Mouse (Mus musculus): Measurements from ENCODE around the gene Wdr20.

The Wdr20 gene

DNA sequence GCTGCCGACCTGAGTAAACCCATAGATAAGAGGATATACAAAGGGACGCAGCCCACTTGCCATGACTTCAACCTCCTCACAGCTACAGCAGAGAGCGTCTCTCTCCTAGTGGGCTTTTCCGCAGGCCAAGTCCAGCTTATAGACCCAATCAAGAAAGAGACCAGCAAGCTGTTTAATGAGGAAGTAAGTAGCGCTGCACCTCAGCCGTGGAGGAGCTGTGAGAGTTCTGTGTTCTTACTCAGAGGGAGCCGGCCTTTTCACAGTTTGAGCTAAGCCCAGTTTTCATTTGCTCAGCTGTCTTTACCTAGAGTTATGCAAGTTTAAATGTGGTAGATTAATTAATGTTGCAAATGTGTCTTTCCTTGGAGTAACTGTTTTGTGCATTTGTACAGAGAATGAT, 41.6 kb downstream of the Wdr20 start:
- no peak for DNase-seq (ENCODE audit: low read depth)

DNA sequence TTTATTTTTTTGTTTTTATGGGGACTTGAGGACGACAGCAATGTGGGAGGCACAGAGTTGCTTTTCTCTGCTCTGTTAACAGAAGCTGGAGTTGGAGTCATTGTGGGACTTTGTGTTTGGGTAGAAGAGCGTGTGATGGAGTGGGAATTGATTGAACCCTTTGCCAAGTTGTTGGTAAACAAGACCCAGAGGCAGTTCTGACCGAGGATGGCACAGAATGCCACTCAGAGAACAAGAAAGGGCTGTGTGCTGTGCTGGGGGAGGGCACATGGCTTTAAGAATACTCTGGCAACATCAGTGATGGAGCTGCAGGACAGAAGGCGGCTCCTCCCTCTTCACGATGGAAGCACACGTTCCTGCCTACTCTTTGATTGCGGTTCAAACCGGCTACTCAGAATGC, 43.4 kb downstream of the Wdr20 start:
- DNase-seq (ENCODE audit: low read depth): no peak

DNA sequence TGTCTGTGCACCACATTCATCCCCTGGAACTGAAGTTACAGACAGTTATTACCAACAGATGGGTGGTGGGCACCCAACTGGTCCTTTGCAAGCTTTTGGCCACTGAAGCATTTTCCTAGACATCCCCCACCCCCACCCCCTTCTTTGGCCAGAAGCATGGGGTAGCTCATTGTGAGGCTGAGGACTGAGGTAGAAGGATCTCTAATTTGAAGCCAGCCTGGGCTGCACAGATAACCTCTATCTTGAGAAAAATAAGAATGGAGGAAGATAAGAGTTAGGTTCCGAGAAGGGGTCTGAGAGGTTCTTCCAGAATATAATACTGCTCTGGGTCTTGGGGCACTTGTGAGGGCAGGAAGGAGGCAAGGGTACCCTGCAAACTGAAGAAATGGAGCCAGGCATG, 44.5 kb downstream of the Wdr20 start:
- no peak for DNase-seq (ENCODE audit: low read depth)

DNA sequence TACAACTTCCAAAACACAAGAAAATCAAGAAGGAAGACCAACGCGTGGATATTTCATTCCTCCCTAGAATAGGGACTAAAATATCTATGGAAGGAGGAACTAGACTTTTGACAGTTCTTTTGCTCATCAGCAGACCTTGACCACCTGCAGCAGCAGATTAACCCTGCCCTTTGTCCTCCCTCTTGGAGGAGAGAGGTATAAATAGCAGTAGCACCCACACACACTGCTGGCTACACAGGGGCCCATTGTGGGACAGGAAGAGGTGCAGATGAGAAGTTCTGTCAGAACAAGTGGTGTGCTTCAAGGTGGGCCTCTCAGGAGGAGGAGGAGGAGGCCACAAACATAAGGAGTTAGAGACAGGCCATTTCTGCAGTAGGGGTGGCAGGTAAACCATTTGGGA, 46.5 kb downstream of the Wdr20 start:
- DNase-seq (ENCODE audit: low read depth): no peak

DNA sequence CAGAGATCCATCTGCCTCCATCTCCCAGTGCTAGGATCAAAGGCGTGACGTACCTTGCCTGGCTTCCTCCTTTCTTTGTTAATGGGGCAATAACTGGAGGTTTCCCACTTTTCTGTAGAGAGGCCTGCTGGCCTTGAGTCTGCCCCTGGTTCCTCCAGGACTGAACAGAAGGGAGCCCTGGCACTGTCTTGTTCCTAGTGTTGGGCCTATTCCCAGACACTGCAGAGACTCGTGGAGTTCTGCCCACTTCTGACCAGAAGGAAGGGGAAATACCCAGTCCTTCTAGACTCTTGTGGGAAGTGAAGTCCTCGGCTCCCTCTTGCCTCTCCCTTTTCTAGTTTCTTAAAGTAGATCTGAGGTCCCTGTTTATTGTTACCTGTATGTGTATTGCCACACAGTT, 48.5 kb downstream of the Wdr20 start:
- no peak for DNase-seq (ENCODE audit: low read depth)

DNA sequence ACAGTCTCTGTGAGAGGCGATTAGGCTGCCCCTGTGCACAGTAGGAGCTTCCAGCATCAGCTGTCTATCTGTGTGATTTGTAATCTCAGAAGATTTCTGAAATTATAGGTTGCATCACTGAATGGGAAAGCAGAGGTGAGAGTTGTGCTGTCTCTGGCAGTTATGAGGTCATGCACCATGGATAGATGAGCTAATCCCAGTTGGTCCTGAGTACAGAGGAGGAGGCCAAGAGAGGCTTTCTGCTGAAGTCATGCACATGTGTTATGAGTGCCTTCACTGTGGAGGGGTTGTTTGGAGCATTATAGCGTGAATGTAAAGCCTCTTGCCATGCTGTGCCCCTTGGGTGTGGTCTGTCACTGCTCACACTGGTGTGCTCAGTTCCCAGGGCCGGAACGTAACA, 52.8 kb downstream of the Wdr20 start:
- no peak for DNase-seq (ENCODE audit: low read depth)

DNA sequence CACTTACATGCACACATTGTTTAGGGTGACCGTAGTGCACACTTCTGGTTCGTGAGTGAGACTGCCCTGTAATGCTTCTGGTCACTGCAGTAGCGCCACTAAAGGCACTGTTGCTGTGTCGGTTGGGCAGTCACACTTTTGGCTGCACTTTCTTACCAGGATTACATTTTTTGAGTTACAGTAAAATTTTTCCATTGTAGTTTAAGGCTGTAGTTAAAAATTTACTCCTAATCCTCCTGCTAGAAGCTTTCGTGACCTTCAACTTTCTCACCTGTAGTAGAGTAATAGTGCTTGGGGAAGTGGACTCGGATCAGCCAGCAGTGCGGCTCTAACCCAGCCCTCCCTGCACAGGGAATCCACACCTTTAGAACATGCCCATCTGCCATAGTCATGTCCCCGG, 53.3 kb downstream of the Wdr20 start:
- DNase-seq (ENCODE audit: low read depth): no peak

DNA sequence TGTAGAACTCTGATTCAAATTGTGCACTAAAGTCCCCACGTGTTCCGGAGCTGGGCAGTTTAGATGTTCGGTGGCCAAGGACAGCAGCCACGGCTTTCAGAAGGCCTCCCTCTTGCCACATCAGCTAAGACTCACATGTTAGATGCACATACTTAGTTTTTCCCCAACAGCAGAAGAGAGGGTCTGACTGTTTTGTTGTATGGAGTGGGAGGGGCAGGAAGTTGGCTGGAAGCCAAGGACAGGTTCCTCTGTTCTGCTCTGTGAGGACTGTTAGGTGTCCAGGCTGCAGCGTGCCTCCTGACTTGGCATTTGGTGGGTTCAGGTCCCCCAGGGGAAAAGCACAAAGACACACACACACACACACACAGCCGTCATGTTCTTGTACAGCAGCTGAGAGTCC, 57.3 kb downstream of the Wdr20 start:
- no peak for DNase-seq (ENCODE audit: low read depth)

DNA sequence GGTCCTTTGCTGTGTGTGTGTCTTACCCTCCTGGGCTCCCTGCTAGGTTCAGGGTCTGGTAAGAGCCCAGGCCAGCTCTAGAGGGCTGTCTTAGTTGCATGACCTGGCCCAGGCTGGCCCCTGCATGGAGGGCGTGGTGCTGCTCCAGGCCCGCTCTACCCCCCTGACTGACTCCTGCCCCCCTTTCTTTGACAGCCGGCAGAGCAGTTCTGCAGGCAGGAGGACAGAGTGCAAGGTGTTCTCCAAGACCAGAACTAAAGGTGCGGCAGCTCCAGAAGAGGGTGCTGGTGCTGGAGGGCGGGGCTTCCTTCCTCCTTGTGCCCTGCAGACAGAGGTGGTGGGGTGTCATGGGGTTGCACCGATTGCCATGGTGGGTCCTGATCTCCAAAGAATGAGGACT, 59.0 kb downstream of the Wdr20 start:
- no peak for DNase-seq (ENCODE audit: low read depth)

DNA sequence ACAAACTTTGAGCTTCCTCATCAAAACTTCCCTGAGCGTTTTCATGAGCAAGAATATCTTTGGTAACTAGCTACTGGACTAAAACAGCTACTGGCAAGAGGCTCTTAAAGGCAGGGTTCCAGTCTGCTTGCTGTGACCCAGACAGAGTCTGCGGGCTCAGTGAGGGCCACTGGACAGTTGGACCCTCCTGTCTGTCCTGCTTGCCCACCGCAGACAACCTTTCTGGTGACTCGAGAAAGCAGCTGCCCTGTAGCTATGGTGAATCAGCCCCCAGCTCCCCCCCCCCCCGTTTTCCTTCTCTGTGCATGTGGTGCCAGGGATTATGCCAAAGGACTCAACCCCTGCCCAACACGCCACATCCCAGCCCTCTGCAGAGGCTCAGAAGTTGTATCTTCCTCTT, 59.5 kb downstream of the Wdr20 start:
- no peak for DNase-seq (ENCODE audit: low read depth)

DNA sequence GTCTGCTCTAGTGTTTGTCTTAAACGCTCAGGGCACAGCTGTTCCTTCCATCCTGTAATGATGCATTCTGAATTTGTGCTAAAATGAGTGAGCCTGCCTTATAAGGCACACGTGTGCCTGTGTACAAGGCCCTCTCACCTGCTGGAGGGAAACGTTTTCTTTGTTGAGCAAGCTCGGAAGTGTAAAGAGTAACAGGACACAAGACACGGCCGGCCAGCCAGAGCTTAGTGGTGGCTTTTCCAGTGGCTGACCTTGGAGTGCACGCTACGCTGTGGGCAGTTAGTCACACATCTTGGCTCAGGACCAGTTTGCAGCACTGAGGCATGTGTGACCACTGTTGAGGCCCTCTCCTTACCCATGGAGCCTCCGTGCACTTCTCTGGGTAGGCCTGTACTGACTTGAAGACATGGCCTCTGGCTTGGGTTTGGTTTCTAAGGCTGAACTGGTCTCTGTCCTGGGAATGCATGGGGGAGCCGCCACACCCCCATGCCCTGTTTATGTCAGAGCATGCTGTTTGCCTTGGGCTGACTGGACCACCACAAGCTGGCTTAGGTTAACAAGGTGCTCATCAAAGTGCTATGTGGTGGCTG, 60.2 kb downstream of the Wdr20 start:
- peak; percentile 49 for DNase-seq (ENCODE audit: low read depth)

DNA sequence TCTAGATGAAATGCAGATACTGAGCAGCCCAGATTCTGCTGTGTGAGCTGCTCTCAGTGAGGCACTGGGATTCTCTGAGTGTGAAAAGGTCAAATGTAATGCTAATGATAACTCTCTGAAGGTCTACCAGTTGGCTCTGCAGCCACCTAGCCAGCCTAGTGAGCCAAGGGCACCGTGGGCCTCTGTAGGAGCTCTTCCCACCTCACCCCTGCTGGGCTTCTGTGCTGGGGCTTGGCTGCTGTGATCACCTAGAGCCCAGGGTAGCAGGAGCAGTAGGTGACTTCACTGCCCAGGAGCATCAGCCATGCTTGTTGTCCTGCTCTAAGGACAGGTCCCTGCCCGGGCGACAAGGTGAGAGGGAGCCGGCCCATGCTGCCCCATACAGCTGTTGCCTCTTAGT, 61.5 kb downstream of the Wdr20 start:
- DNase-seq (ENCODE audit: low read depth): no peak

DNA sequence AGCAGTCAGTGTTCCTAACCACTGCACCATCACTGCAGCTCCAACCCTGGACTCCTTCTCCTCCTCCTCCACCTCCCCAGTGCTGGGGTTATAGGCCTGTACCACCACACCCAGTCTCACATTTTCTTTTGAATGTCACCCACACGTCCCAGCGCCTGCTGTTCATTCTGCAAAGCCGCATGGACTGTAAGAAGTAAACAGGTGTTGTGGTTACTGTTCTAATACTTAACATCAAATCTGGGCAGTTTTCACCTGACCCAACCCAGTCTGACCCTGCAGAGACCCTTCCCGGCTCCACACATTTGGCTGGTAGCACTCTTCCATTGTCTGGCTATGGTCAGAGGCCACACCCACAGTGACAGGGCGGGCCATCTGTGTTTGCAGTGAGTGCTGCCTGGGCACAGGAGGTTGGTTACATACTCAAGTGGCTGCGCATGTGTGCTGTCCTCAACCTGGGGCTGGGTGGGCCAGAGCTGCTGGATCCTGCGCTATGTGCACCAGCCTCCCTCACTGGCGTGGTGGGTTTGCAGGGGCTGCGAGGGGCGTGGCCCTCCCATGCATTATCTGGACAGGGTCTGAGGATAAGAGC, 64.2 kb downstream of the Wdr20 start:
- DNase-seq (ENCODE audit: low read depth): no peak

DNA sequence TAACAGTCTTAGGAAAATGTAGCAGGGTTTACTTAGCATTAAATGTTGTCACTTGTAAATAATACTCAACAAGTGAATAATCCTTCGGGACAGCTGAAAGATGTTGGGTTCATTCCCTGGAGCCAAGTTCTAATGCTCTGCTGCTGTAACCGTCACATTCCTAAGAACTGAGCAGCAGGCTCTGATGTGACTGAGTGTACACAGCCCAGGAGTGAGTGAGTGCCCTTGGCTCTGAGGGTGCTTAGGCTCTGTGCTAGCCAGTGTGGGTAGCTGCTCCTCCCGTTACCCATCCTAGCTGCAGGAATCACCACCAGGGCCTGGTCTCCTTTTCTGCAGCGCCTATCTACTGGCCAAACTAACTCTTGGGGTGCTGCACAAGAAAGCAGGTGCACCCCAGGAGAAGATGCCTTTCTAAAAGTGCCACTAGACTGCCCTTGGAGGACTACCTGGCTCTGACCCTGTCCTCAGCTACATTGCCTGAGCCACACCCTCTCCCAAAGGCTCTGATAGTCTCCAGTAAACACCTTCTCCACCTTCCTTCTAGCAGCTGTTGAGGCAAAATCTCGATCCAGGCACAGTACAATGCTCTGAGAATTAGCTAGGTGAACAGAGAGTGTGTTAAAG, 65.0 kb downstream of the Wdr20 start:
- DNase-seq (ENCODE audit: low read depth): no peak

DNA sequence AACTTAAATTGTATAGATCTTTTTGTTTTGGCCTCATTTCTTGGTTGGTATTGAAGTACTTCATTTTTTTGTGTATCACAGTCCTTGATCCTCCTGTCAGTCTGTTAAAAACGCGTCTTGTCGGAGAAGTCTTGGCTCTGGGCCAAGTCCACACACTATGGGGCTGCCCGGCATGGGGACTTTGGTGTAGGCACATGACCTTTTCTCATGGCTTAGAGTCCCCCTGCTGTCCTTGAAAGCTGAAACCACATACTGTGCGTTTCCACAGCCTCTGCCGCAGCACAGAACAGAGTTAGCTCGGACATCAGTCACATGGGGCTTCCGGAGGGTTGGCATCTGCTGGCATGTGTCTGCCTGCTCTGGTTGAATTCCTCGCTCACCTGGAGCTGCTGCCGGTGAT, 66.5 kb downstream of the Wdr20 start:
- DNase-seq (ENCODE audit: low read depth): no peak

DNA sequence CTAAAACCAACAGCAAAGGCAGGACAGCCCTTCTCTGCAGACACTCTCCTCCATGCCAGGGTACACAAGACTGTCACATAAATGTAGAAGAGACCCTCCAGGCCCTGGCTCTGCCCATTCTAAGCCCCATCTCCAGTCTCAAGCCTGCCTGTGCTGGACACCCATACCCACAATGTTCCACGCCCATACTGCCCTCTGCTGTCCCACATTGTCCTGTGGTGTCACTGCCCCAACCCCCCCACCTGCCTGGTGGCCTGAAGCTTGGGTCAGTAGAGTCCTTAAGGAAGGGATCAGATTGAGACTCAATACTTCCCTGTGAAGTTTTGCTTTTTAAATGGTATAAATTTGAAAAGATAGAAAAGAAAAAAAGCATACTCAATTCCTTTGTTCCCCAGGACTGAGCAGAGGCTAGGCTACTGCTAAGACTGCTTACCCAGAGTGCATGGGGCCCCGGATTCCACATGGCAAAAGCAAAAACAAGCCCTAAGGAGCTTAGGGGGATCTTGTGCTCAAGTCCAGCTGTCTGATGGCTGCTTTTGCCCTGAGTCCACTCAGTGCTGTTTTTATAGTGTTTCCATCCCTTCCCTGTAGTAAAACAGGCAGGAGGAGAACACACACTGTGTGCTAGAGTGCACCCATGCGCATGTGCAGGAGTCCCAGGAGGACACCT, 68.7 kb downstream of the Wdr20 start:
- DNase-seq (ENCODE audit: low read depth): no peak

DNA sequence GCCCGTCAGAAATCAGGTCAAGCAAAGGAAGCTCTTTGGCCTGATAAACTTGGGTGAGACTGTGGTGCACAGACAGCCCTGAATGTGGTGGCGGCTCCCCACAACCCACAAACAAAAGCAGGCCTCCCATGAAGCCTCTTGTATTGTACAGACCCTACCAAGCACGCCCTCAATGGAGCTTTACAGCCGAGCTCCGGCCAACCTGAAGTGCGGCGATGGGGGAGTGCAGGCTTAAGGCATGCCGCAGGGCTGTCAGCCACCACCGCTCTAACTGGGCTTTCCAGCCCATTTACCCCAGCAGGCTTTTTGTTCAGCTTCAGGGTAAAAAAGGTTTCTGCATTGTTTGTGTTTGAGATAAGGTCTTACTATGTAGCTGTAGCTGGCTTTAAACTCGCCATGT, 70.7 kb downstream of the Wdr20 start:
- DNase-seq (ENCODE audit: low read depth): no peak

DNA sequence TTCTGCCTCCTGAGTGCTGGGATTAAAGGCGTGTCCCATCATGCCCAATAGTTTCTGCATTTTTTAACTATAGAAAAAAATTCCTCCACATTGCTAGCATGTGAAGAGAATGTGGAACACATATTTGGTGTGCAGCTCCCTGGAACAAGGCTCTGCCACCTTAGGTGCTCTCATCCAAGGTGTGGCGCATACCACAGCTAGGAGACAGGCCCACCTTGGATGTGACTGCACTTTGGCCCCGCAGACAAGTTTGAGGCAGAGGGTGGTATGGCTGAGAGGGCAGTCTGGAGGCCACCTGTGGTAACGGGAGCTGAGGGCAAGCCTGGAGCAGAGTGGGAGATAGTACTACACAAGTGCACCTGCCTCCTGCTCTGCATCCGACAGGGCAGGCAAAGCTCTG, 71.1 kb downstream of the Wdr20 start:
- no peak for DNase-seq (ENCODE audit: low read depth)

DNA sequence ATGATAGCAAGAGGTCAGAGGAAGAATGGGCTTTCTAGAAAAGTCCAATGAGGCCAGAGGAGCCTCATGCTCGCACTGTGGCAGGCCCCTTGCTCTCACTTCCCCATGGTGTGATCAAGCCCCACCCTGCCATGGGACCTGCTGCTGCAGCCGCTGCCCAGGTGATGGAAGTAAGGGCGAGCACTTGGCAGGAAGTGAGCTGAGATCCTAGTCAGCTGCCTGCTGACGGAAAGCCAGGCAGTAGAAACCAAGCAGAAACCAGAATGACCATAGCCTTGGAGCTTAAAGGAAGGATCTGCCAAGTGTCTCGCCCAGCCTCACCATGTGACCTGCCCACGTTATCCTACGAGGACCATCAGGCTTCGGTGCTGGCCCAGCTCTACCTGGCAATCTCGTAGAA, 75.4 kb downstream of the Wdr20 start:
- DNase-seq (ENCODE audit: low read depth): no peak

DNA sequence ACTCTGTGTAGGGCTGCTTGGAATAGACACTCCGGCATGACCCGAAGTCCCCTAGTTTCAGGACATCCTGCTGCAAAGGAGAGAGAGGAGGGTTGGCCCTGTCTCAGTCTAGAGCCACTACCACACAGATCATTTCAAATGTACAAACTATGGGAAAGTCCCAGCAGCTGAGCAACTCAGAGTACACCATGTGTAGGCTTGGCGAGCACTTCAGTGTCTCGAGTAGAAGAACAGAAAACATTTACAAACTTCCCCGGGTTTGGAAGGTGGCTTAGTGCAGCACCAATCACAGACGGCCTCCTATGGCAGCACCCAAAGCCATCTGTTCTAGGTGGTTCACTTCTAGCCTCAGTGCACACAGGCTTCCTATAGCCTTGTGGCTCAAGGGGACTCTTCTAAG, 75.9 kb downstream of the Wdr20 start:
- no peak for DNase-seq (ENCODE audit: low read depth)

DNA sequence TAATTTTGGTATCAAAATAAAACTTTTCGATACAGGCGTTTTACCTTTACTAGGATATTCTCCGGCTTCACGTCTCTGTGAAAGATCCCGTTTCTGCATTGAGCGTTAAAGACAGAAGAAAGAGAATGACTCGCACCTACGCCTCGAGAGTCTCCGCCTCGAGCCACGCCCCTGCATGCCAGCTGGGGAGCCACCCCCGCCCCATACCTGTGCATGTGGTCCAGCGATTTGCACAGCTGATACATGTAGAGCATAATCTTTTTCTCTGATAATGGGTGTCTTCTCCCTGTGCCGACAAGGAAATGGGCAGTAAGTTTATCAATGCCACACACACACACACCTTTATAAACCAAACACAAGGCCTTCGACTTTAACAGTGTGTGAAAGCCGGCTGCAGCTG, 77.2 kb downstream of the Wdr20 start:
- DNase-seq (ENCODE audit: low read depth): no peak

DNA sequence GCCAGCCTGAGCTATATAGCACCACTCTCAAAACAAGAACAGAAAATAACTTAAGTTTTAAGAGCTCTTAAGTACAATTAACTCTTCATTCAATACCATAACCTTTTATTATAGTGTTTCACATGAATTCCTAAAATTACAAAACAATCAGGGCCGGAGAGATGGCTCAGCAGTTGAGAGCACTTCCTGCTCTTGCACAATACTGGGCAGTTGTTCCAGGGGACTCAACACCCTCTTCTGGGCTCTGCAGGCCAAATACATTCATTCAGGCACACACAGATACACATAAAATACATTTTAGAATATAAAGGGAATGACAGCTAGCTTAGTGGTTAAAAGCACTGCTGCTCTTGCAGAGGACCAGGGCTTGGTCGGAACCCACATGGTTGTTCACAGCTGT, 79.1 kb downstream of the Wdr20 start:
- DNase-seq (ENCODE audit: low read depth): no peak

DNA sequence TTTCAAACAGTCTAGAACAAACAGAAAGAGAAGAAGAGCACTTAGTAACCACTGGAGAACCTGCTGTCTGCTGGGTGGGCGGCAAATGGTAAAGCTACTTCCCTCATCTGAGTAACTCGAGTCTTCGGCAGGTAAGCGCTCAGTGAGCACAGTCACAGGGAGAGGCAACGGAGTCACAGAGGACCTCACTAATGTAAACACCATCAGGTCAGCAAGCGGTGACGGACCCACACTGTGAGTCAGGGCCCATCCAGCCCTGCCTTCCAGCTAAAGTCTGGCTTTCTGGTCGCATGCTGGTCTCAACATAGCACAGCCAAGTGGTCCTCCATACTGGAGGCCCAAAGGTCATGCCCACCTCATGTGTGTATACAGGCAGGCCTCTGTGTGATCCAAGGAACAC, 81.6 kb downstream of the Wdr20 start:
- DNase-seq (ENCODE audit: low read depth): no peak

DNA sequence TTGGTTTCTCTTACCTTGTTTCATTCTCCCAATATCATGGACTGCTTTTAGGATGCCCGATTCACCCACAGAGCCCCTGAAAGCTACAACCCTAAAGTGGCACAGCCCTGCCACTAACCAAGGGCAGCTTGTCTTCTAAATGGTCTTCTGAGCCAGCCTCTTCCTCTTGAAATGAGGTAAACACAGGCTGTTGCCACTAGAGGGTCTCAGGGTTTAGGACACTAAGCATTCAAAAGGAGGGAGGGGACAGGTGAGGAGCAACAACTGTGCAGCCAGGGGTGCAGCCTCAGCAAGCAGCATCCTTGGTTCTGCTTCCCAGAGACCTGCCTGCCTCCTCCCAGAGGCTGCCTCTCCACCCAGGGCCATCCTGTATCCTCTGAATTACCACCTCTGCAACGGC, 84.0 kb downstream of the Wdr20 start:
- DNase-seq (ENCODE audit: low read depth): no peak

Data from fibroblast of lung, adult 2 months (primary cell).